Mouse (Mus musculus) neural tube, embryonic 11.5 days (tissue): ENCODE results near the gene Pif1. TPM values are rescaled to one million over a fixed set of nuclear protein-coding genes. Genes with fewer than 3 reads are reported as not detected.

ENCODE experiments used
- ATAC-seq: fragments of 200-750 bp; cut with Nextera tagmentation; 2 replicates; pipeline ENCODE4 v1.8.0; 2017; ENCODE audit warnings: moderate number of reproducible peaks, mild to moderate bottlenecking, moderate TSS enrichment, moderate library complexity; ENCODE audit not compliant: insufficient read depth, low FRiP score, low TSS enrichment
- DNase-seq: peaks from one replicate; pipeline ENCODE4 v3.0.0-alpha.2; 2015; ENCODE audit warnings: low spot score
- H3K27ac ChIP-seq: fragments of 300-500 bp; sonication (generic); 2 replicates; pipeline ENCODE4 v1.5.1; 2014; ENCODE audit warnings: low read depth, mild to moderate bottlenecking, low read length
- H3K27me3 ChIP-seq: fragments of 300-500 bp; sonication (generic); 2 replicates; pipeline ENCODE4 v1.6.1; 2014; ENCODE audit warnings: mild to moderate bottlenecking, low read length, mixed read lengths; ENCODE audit not compliant: control insufficient read depth, insufficient read depth
- H3K36me3 ChIP-seq: fragments of 300-500 bp; sonication (generic); 2 replicates; pipeline ENCODE4 v1.6.1; 2014; ENCODE audit warnings: mild to moderate bottlenecking, low read length, moderate library complexity, mixed read lengths; ENCODE audit not compliant: control insufficient read depth, insufficient read depth
- H3K4me1 ChIP-seq: fragments of 300-500 bp; sonication (generic); 2 replicates; pipeline ENCODE4 v1.6.1; 2014; ENCODE audit warnings: low read length, mixed read lengths; ENCODE audit not compliant: control insufficient read depth, insufficient read depth
- H3K4me2 ChIP-seq: fragments of 300-500 bp; sonication (generic); 2 replicates; pipeline ENCODE4 v1.6.1; 2014; ENCODE audit warnings: low read depth, mild to moderate bottlenecking, moderate library complexity
- H3K4me3 ChIP-seq: fragments of 300-500 bp; sonication (generic); 2 replicates; pipeline ENCODE4 v1.5.1; 2014; ENCODE audit warnings: low read depth, low read length
- H3K9ac ChIP-seq: fragments of 300-500 bp; sonication (generic); 2 replicates; pipeline ENCODE4 v1.6.1; 2014; ENCODE audit warnings: mild to moderate bottlenecking, low read length
- H3K9me3 ChIP-seq: fragments of 300-500 bp; sonication (generic); 2 replicates; pipeline ENCODE4 v1.6.1; 2016; ENCODE audit warnings: low read length; ENCODE audit not compliant: control insufficient read depth
- WGBS: fragments of 180-500 bp; shearing (Covaris S2); extraction: QIAGEN DNeasy Blood & Tissue Kit; methylation state at CpG from one replicate; pipeline ENCODE4 v1.1.7; 2014; 5-methylcytosine and 5-hydroxymethylcytosine counted together
- polyA plus RNA-seq: library from polyadenylated mRNA; unstranded; fragments of >200 nt; fragmentation: Nextera tagmentation; extraction: Ambion mirVana; gene quantifications from 2 replicates; pipeline ENCODE4 v1.2.1, GENCODE M21; 2014

Gene Pif1
- polyA plus RNA-seq, 1 experiment from 2014 or later: 10.2 TPM

GRCm38 (mm10) chr9:65569491-65569971, 17.4 kb upstream of the Pif1 start:
- Histone ChIP-seq H3K4me3 (no peak overlapping the region), H3K9me3 (no peaks in the 10 kb centered on the region), H3K27ac (no peak overlapping the region), H3K4me2 (no peak overlapping the region), H3K9ac (no peak overlapping the region), H3K4me1 (no peaks in the 10 kb centered on the region), H3K36me3 (no peaks in the 10 kb centered on the region; the same call in 1 of the 2 replicates), H3K27me3 (no peaks in the 10 kb centered on the region)
- DNase-seq (no peak), ATAC-seq (no peak)
- 84% methylated on average over 6 of the region's 6 CpGs for WGBS

GRCm38 (mm10) chr9:65572837-65573236, 14.1 kb upstream of the Pif1 start:
- Histone ChIP-seq H3K9me3 (no peaks in the 10 kb centered on the region), H3K4me3 (no peak overlapping the region), H3K27ac (no peak overlapping the region), H3K4me1 (0 out of 2 replicates have a peak, but pooled peaks cover 3% of the 10 kb centered on the region), H3K27me3 (no peaks in the 10 kb centered on the region), H3K36me3 (no peaks in the 10 kb centered on the region; the same call in 1 of the 2 replicates), H3K4me2 (no peak overlapping the region), H3K9ac (no peak overlapping the region)
- DNase-seq (no peak), ATAC-seq (no peak)
- WGBS: 83% methylated on average over 6 of the region's 6 CpGs

- 88% methylated on average over 11 of the region's 11 CpGs for WGBS
- no peak overlapping the region for H3K27ac ChIP-seq
- H3K4me1 ChIP-seq: peaks cover 13% of the 10 kb centered on the region
- H3K4me2 ChIP-seq: no peak overlapping the region
- no peak overlapping the region for H3K4me3 ChIP-seq
- no peaks in the 10 kb centered on the region for H3K9me3 ChIP-seq
- ATAC-seq (no peak), DNase-seq (no peak)
- H3K9ac ChIP-seq: no peak overlapping the region
- no peaks in the 10 kb centered on the region for H3K27me3 ChIP-seq
- H3K36me3 ChIP-seq: no peaks in the 10 kb centered on the region; the same call in 1 of the 2 replicates
Measured at GRCm38 (mm10) chr9:65574513-65575392, 12.2 kb upstream of the Pif1 start.

- Histone ChIP-seq H3K27me3 (no peaks in the 10 kb centered on the region), H3K9ac (no peak overlapping the region), H3K4me2 (no peak overlapping the region), H3K36me3 (no peaks in the 10 kb centered on the region; the same call in 1 of the 2 replicates), H3K27ac (no peak overlapping the region), H3K4me3 (no peak overlapping the region), H3K4me1 (peaks cover 13% of the 10 kb centered on the region), H3K9me3 (no peaks in the 10 kb centered on the region)
- DNase-seq (no peak), ATAC-seq (no peak)
- WGBS: 85% methylated on average over 8 of the region's 8 CpGs
Measured at GRCm38 (mm10) chr9:65575393-65576196, 11.4 kb upstream of the Pif1 start.

GRCm38 (mm10) chr9:65576861-65577510, 10.0 kb upstream of the Pif1 start:
- H3K9me3 ChIP-seq: no peaks in the 10 kb centered on the region
- WGBS: 70% methylated on average over 7 of the region's 7 CpGs
- H3K9ac ChIP-seq: no peak overlapping the region; the same call in 1 of the 2 replicates
- no peaks in the 10 kb centered on the region for H3K27me3 ChIP-seq
- no peaks in the 10 kb centered on the region; the same call in 1 of the 2 replicates for H3K36me3 ChIP-seq
- ATAC-seq (no peak), DNase-seq (no peak)
- H3K27ac ChIP-seq: no peak overlapping the region
- no peak overlapping the region for H3K4me2 ChIP-seq
- peaks cover 13% of the 10 kb centered on the region for H3K4me1 ChIP-seq
- no peak overlapping the region for H3K4me3 ChIP-seq

- no peak for DNase-seq
- Histone ChIP-seq H3K27ac (no peak overlapping the region), H3K4me2 (no peak overlapping the region), H3K9me3 (no peaks in the 10 kb centered on the region), H3K9ac (no peak overlapping the region), H3K36me3 (no peaks in the 10 kb centered on the region), H3K4me1 (peaks cover 13% of the 10 kb centered on the region), H3K27me3 (no peaks in the 10 kb centered on the region), H3K4me3 (no peak overlapping the region)
- WGBS: 95% methylated on average over 4 of the region's 4 CpGs
- no peak for ATAC-seq
Measured at GRCm38 (mm10) chr9:65577511-65578196, 9.3 kb upstream of the Pif1 start.

GRCm38 (mm10) chr9:65578801-65579249, 8.1 kb upstream of the Pif1 start:
- 59% methylated on average over 9 of the region's 9 CpGs for WGBS
- Histone ChIP-seq H3K27me3 (no peaks in the 10 kb centered on the region), H3K4me2 (peak overlapping the region; percentile 70), H3K9me3 (no peaks in the 10 kb centered on the region), H3K4me1 (peaks cover 13% of the 10 kb centered on the region), H3K4me3 (peak overlapping the region; percentile 59), H3K9ac (peak overlapping the region; percentile 70), H3K36me3 (no peaks in the 10 kb centered on the region), H3K27ac (no peak overlapping the region)
- DNase-seq (no peak), ATAC-seq (no peak)
